Mouse (Mus musculus) kidney, postnatal 14 days (tissue): ENCODE results near the gene Zfp512b.

Source experiments
- DNase-seq: peaks from one replicate; pipeline ENCODE4 v3.0.0; 2022; ENCODE audit warnings: mixed read lengths

Zfp512b gene

DNA sequence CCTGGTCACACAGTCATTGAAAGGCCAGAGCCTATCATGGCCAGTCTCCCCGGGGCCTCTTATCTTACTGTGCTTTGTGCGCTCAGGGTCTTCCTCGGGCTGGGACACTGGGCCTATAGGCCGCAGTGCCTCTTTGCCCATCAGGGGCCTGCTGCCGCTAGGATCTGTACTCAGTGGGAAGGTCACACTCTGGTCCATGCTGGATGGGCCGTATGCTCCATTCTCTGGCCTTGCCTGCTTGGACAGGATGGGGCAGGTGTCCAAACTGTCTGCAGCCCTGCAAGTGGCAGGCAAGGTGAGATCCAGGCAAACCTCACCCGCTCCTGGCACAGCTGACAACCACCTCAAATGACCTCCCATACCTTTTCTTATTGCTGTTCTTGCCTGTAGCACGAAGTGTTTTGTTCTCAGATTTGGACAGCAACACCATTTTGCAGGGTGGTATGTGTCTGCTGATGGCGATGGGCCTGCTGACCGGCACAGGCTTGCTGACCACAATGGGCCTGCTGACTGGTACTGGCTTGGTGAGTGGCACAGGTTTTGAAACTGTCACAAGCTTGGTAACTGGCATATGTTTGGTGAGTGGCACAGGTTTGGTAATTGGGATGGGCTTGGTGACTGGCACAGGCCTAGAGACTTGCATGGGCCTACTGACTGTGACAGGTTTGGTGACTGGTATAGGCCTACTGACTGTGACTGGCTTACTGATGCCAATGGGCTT, 3.4 kb downstream of the Zfp512b start:
- DNase-seq, result no peak

DNA sequence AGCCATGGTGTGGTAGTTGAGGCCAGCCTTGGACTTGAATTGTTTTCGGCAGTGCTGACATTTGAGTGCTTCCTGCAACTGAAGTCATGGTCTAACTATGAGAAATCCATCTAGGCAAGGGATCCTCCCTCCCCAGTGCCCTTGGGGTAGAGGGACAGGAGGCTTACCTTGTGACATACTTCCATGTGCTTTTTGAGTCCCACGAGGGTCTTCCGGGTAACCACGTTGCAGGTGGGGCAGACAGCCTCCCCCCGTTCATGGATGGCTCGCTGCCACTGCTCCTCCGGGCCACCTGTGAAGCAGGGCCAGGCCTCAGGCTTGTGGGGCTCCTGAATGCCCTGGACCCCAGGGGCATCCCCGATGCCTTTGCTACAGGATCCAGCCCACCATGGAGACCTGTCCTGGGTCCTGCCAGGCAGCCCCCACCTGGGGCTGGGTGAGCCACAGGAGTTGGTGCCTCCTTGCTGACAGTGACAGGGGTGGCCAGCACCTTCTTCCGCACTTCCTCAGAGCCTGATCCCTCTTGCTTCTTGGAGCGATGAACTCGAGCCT, 4.3 kb downstream of the Zfp512b start:
- DNase-seq, result no peak

DNA sequence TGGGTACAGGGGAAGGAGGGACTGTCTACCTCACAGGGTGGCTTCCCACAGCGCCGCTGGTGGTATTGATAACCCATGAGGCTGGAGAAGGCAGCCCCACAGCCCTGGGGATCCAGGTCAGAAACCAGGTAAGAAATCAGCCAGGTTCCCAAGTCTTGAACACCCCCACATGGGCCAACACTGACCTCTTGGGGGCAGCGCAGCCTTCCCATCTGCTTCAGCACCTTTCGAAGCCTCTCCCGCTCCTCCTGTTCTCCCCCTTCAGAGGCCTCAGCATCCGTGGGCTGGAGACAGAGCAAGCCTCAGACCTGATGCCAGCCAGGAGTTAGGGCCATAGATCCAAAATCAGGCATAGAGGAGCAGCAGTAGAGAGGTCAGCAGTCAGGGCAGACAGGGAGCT, 4.8 kb downstream of the Zfp512b start:
- DNase-seq, result no peak

DNA sequence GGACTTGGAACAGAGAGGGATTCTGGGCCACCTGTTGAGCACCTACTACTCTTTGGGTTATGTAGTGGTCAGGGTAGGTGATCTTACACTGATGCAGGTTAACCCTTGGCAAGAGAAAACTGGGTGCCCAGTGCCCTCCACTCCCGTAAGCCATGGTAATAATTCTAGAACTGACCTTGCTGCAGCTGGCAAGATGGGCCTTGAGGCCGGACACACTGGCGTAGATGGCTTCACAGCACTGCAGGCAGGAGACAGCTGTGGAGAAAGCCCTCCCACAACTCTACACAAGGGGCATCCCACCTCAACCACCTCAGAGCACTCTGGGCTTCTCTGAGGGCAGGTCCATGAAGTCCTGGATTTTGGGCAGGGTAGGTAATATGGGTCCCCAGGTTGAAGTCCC, 6.5 kb downstream of the Zfp512b start:
- DNase-seq, result no peak

DNA sequence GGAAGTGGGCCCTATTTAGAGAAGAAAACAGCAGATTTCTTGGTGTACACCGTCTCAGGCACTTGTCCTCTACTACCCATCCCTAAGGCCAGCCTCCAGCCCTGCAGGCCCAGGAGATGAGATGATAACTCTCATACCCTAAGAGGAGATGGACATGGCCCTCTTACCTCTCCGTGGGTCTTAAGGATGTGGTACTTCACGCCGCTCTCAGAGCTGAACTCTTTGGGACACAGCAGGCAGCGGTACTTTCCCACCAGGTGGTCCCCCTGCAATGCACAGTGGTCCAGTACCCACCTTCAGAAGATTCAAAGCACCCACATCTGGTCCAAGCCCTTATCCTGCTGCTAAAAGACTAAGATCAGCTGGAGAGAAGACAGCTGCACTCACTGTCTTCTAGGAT, 7.1 kb downstream of the Zfp512b start:
- DNase-seq, result no peak

DNA sequence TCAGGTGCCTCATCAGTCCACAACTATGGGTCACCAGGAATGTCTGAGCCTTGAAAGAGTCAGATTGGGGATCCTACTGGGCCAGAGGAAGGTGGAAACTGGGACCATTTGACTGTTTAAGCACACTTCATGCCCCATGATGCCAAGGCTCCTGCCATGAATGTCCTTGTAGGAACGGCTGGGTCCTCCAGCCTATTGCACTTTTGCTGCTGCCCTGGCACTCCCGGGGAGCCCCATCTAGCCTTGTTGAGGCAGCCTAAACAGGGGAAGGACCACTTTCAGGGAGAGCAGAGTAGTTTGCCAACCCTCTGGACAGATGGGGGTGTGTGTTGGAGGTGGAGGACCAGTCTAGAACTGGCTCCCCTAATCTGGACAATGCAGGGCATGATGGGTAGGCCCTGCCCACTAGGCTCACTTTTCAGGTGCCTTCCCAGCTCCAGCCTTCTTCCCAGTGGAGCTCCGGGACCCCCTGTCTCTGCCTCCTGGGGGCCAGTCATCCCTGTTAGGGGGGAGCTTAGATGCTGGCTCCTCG, 8.1 kb downstream of the Zfp512b start, which contains the start of gene Uckl1:
Gene Uckl1 (minus strand): TSS at position 482 of the 532 bp plus-strand sequence.
- DNase-seq, result no peak

DNA sequence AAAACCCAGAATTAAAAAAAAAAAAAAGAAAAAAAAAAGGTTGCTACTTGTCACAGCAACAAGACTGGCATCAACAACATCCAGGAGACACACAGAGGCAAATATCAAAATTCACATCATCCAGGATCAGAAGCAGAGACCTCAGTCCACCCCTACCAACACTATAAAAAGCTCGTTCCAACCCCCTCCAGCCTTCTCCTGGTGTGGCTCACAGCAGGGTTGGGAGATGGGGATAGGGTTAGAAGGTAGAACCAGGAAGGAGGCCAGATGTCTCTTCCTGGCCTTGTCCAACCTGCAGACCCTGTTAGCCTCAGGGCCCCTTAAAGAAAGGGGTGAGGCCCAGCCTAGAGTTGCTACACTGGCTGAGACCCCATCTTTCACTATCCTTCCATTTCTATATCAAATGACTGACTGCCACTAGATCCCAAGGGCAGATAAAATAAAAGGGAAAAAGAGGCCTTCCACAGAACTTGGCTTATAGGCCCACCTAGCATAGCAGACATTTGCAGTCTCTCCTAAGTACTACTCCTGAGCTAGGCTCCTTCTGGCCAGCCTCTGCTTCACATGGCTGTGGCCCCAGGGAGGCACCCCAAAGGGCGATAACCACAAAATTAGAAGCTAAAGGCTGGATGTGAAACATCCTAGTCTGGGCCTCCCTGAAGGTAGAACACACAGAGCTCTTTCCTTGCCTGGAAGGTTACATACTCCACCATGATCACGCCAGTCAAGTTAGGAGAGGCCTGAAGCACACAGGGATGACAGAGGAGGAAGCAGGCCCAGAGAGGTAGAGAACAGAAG, 8.9 kb downstream of the Zfp512b start:
- DNase-seq, result no peak

DNA sequence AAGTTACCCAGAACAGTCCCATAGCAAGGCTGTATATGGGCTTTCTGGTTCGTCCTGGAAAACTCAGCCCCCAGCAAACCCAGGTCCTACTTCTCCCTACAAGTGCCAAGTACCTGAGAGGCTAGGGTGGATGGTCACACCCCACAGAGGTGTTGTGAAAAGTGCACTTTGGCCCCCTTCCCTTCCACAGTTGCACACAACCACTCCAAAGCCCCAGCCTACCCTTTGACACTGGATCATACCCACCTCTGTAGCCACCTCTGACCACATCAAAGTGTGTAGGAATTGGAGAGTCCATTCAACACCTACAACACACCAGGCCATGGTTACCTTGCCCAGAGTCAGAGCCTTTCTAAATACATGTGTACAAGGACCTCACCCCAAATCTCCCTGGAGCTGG, 9.7 kb downstream of the Zfp512b start:
- DNase-seq, result no peak

DNA sequence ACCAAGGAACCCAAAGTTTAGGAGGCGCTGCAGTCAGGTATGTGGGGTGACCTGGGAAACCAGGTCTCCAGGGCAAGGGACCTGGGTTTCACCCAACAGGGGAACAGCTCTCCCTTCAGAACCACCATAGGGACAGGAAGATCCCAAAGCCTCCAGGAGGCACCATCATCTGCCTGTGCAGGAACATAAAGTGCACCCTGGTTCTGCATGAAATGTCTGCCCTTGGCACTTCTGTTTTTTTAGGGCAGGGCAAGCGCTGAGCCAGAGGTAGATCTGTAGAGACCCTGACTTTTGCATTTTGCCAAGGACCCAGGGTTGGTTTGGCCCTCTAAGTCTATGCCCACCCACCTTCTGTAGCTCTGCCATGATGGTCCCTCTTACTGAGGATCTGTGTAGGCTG, 10.2 kb downstream of the Zfp512b start:
- DNase-seq, result no peak

DNA sequence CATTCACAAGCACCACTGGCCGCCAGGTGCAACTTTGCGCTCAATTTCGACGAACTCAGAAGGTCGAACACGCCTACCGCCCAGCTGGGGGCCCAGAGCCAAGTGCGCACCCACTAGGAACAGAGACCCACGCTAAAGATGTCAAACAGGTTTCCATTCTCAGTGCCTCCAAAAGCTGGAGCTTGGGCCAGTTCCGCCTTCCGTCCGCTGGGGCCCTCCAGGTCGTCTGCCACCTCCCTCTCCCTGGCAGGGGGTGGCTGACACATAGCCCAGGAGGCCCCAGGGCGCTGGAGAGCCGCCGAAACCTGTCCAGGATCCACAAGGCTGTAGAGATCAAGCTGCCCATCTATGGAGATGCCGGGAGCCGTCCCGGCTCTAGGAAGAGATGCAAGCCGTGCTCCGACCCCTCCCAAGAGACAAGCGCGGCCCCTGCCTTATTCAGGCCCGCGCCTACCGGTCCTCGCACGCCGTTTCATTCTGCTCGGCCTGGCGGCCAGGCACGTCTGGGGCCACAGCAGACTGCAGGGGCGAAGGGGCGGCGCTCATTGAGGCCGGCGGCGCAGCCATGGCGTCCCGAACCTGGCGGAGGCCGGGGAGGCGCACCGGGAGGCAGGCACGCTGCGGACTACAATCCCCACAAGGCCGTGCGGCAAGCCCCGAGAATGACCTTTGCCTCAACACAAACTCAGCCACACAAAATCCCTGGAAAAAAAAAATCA, 11.0 kb downstream of the Zfp512b start:
- DNase-seq, result peak; percentile 92

DNA sequence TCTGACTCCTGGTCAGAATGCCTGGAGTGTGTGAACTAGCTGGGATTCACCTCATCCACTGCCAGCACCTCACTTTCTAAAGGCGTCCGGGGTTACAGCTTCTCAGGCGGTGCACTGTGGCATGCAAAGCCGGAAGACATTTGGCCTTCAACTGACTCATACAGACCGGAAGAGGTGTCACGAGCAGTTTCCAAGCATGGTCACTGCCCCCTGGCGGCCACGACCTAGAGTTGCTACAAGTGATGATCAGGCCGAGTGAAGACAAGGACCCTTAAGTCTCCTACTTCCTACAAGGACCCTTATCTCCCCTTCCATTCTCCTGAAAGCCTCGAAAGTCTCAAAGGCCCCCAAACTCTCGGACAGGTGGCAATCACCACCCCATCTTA, 11.6 kb downstream of the Zfp512b start:
- DNase-seq, result peak; percentile 89

DNA sequence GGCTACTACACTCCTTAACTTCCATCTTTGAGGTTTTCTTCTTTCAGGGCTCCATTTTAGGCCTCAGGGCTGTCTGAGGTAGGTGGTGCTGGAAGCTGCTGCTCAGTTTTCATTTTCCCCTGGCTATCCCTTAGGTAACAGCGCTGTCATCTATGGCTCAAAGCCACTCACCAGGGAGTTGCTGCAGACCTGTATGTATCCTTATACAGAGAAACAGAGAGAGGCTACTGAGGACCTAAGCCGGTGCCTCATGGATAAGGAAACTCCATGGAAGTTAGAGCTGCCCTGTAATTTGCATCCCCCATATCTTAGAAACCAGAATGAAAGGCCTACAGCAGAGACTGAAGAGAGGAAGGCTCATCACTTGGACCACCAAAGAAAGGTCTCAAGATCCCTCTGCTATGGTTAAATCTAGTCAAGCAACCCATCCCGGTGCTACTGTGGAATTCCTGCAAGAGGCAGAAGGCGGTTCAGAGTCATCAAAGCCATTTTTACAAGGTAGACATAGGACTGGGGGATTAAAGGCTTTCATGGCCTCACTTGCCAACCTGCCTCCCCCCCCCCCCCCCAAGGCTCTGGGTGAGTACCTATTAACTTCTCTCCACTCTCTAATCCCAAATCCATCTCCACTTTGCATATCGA, 12.4 kb downstream of the Zfp512b start:
- DNase-seq, result no peak

DNA sequence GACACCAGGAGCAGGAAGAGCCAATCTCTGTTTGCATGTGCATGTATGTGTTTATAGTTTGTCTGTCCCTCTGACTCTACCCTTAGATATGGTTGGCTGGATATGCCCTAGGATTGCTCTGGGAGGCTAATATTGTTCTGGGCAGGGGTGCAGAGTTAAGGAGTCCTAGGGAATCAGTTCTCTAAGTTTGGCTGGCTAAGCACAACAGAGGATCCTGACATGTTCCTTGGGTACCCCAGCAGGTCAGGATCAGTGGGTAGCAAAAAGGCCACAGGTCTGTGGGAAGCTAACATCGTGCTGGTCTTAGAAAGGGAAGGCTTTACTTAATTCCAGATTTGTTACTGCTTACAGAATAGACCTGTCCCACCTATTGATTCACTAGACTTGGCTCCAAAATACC, 12.9 kb downstream of the Zfp512b start:
- no peak for DNase-seq

DNA sequence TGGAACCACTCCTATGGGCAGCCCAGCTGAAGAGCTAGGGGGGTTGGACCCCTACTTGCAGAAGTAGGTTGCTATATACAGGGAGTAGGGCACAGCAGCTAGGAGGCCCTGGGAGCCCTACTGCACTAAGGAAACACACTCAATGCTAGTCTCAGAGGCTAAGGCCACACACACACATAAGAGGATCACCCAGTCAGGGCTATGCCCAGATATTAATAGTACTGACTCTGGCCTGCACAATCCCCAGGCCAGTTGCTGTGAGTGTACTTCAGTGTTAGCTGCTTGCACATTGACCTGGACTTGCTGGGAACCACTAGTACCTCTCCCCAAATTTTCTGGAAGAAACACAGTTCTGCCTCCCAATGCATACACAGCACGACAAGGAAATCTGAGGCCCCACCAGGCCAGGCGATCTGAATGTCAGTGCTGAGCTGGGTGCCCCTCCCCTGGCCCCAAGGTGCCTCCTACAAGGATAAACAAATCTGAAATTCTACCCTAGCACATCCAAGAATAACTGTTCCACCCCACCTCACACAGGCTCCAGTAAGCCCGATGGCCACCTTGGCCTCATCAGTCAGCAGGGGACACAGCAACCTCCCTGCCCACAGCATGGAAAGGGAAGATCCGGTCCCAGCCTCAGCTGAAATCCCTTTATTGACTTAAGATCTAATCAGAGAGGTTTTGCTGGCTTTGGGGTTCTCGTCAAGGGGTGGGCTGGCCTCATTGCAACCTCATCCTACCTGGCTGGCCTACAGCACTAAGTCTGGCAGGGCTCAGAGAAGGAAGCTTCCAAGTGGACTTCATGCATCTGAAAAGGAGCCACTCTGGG, 13.6 kb downstream of the Zfp512b start:
- DNase-seq, result no peak

DNA sequence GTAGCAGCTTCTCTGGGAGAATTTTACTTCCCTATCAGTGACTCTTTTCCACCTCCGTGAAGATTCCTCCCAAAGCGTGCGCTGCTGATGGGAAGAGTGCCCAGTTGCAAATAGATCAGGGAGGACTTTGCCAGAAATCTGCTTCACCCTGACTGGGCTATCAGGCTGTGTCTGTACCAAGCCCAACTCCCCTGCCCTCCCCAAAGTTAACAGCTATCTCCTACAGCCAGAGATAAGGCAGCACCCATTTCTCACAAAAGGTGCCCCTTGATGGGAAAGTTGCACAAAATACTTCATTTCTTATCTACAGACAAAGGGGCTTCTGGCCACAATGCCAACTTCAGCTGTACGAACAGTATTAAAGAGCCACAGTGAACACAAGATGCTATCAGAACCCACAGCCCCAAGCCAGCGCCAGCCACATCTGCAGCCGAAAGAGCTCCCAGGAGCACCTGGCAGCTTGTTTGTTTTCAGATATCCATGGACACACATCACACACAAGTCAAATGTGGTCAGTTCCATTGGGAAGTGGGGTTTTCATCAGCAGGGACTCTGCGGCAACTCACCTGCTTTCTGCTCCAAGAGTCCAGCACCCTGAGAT, 14.5 kb downstream of the Zfp512b start:
- no peak for DNase-seq

DNA sequence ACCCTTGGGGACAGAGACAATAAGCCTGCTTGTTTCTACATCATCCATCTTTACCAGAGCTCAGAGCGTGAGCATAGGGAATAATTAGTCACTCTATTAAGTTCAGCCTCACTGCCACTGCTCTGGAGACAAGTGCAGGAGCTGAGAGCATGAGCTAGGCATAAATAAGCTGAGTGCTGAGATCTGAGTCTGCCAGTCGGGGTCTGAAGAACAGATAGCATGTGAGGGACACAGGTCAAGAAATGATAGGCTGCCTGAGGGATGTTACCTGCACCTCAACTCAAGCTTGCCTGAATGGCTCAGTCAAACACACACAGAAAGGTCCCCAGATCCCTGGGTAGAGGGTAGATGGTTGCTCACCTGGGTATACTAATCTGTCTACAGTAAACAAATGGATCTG, 15.5 kb downstream of the Zfp512b start:
- no peak for DNase-seq

DNA sequence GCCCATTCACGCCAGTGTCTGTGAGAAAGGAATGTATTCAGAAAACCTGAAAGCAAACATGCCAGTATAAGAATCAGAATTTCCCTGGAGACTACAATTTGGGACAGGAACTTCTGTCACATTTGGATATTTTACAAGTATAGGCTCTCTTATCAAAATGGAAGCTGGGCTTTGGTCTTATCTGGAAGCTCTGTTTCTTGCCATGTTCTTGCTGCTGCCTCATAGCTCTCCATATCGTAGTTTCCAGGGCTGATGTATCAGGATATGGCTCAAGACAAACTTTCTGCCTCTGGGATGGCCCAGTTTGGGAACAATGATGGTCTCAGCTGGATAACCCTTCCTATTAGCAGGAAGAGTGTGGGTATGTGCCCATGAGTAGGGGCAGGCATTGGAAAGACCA, 16.0 kb downstream of the Zfp512b start:
- DNase-seq, result no peak

DNA sequence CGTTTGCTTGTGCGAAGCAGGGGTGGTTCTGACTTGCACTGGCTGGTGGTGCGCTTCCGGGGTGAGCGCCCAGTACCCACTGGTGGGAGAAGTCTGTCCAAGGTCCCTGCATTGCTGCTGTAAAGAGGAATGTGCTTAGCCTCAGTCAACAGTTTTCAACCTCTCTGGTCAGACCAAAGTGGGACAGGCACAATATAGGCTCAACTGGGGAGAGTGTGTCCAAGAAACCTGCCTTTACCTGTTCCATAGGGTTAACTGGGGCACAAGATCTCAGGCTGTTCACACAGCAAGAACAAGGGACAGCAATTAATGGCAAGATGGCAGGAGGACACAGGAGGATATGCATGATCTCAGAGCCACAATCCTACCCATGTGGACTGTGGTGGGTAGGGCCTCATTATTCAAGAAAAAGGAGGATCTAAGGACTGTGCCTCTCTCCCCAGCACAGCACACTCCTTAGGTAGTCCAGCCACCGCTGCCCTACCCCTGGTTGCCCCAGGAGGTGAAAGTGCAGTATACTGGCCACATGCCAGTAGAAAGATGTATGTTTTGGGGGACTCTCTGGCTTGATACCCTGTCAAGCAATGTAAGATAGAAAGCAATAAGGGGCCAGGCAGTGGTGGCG, 17.6 kb downstream of the Zfp512b start:
- no peak for DNase-seq

DNA sequence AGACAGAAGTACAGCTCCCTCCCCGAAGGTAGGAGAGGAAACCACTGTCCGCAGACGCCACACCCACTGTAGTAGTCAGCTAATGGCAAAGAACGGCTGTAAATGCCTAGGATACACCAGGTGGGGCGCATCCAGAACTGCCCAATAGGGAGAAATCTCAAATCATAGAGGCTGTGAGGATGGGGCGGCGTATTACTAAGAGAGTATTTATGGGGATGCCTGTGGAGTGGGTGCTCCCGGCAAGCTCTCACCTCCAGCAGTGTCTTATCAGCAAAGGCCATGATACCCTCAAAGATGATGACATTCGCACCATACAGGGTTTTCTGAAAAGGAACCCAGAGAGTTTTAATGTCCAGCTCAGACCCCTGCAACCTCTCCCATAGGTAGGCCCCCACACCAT, 18.6 kb downstream of the Zfp512b start:
- no peak for DNase-seq
